Mouse (Mus musculus) stomach, embryonic 16.5 days (tissue): ENCODE measurements around the gene Map3k7cl. TPM values are rescaled to one million over a fixed set of nuclear protein-coding genes. Genes with fewer than 3 reads are reported as not detected.

ENCODE experiments used
- ATAC-seq: fragments of 200-750 bp; cut with Nextera tagmentation; 2 replicates; pipeline ENCODE4 v1.8.0; 2017; ENCODE audit warnings: moderate number of reproducible peaks, moderate TSS enrichment; ENCODE audit not compliant: insufficient read depth, low FRiP score
- H3K27ac ChIP-seq: fragments of 300-500 bp; sonication (generic); 2 replicates; pipeline ENCODE4 v1.5.1; 2014; ENCODE audit warnings: low read length
- H3K27me3 ChIP-seq: fragments of 300-500 bp; sonication (generic); 2 replicates; pipeline ENCODE4 v1.6.1; 2014; ENCODE audit warnings: low read length, control low read depth, mixed read lengths; ENCODE audit not compliant: control insufficient read depth, insufficient read depth
- H3K36me3 ChIP-seq: fragments of 300-500 bp; sonication (generic); 2 replicates; pipeline ENCODE4 v1.6.1; 2014; ENCODE audit warnings: low read length; ENCODE audit not compliant: control insufficient read depth, insufficient read depth
- H3K4me1 ChIP-seq: fragments of 300-500 bp; sonication (generic); 2 replicates; pipeline ENCODE4 v1.6.1; 2014; ENCODE audit warnings: low read length, control low read depth, mixed read lengths; ENCODE audit not compliant: control insufficient read depth, insufficient read depth
- H3K4me2 ChIP-seq: fragments of 300-500 bp; sonication (generic); 2 replicates; pipeline ENCODE4 v1.6.1; 2014; ENCODE audit warnings: low read depth, low read length, mixed read lengths
- H3K4me3 ChIP-seq: fragments of 300-500 bp; sonication (generic); replicated peaks from 2 replicates; pipeline ENCODE4 v1.5.1; 2014; ENCODE audit warnings: mild to moderate bottlenecking, low read length
- H3K9ac ChIP-seq: fragments of 300-500 bp; sonication (generic); 2 replicates; pipeline ENCODE4 v1.6.1; 2014; ENCODE audit warnings: low read length
- H3K9me3 ChIP-seq: fragments of 300-500 bp; sonication (generic); replicated peaks from 2 replicates; pipeline ENCODE4 v1.6.1; 2016; ENCODE audit warnings: low read length, control low read depth; ENCODE audit not compliant: control insufficient read depth
- WGBS: fragments of 180-500 bp; shearing (Covaris S2); extraction: QIAGEN DNeasy Blood & Tissue Kit; methylation state at CpG from one replicate; pipeline ENCODE4 v1.1.7; 2014; 5-methylcytosine and 5-hydroxymethylcytosine counted together
- polyA plus RNA-seq: library from polyadenylated mRNA; unstranded; fragments of >200 nt; fragmentation: Nextera tagmentation; extraction: Ambion mirVana; gene quantifications from 2 replicates; pipeline ENCODE4 v1.2.1, GENCODE M21; 2015

The Map3k7cl gene
- polyA plus RNA-seq, 1 experiment from 2014 or later = 0.59 TPM

- no peak overlapping the region for H3K4me3 ChIP-seq
- no peaks in the 10 kb centered on the region for H3K27me3 ChIP-seq
- H3K4me2 ChIP-seq = no peak overlapping the region
- H3K27ac ChIP-seq = no peak overlapping the region
- H3K9ac ChIP-seq = no peak overlapping the region
- 75% methylated on average over 2 of the region's 2 CpGs for WGBS
- peaks cover 9% of the 10 kb centered on the region; the same call in 1 of the 2 replicates for H3K4me1 ChIP-seq
- no peak for ATAC-seq
- H3K9me3 ChIP-seq = no peaks in the 10 kb centered on the region
- no peaks in the 10 kb centered on the region for H3K36me3 ChIP-seq
Measured at GRCm38 (mm10) chr16:87604883-87605282, 51.8 kb downstream of the Map3k7cl start.

- H3K27me3 ChIP-seq = no peaks in the 10 kb centered on the region
- peaks cover 9% of the 10 kb centered on the region; the same call in 1 of the 2 replicates for H3K4me1 ChIP-seq
- no peak overlapping the region for H3K9ac ChIP-seq
- no peak overlapping the region for H3K4me2 ChIP-seq
- 0 out of 2 replicates have a peak, but pooled peaks have one; percentile 18 for ATAC-seq
- no peaks in the 10 kb centered on the region for H3K36me3 ChIP-seq
- no peaks in the 10 kb centered on the region for H3K9me3 ChIP-seq
- H3K4me3 ChIP-seq = no peak overlapping the region
- H3K27ac ChIP-seq = no peak overlapping the region
- 88% methylated on average over 1 of the region's 1 CpGs for WGBS
Measured at GRCm38 (mm10) chr16:87607383-87607782, 54.3 kb downstream of the Map3k7cl start.

GRCm38 (mm10) chr16:87607959-87608358 is 54.8 kb downstream of the Map3k7cl start:
- Histone ChIP-seq H3K9ac (no peak overlapping the region), H3K27me3 (no peaks in the 10 kb centered on the region), H3K4me1 (peaks cover 9% of the 10 kb centered on the region; the same call in 1 of the 2 replicates), H3K4me2 (no peak overlapping the region), H3K27ac (no peak overlapping the region), H3K4me3 (no peak overlapping the region), H3K9me3 (no peaks in the 10 kb centered on the region), H3K36me3 (no peaks in the 10 kb centered on the region)
- no peak for ATAC-seq
- 87% methylated on average over 6 of the region's 6 CpGs for WGBS

GRCm38 (mm10) chr16:87610142-87610541 is 57.0 kb downstream of the Map3k7cl start:
- H3K4me1 ChIP-seq = no peaks in the 10 kb centered on the region
- H3K27ac ChIP-seq = no peak overlapping the region
- WGBS = 77% methylated on average over 5 of the region's 5 CpGs
- no peaks in the 10 kb centered on the region for H3K9me3 ChIP-seq
- no peaks in the 10 kb centered on the region for H3K27me3 ChIP-seq
- H3K4me3 ChIP-seq = no peak overlapping the region
- H3K4me2 ChIP-seq = no peak overlapping the region
- no peaks in the 10 kb centered on the region for H3K36me3 ChIP-seq
- no peak overlapping the region for H3K9ac ChIP-seq
- ATAC-seq = no peak

GRCm38 (mm10) chr16:87610556-87611295 is 57.6 kb downstream of the Map3k7cl start:
- Histone ChIP-seq H3K36me3 (no peaks in the 10 kb centered on the region), H3K4me3 (no peak overlapping the region), H3K9me3 (no peaks in the 10 kb centered on the region), H3K27me3 (no peaks in the 10 kb centered on the region), H3K4me1 (no peaks in the 10 kb centered on the region), H3K27ac (no peak overlapping the region), H3K4me2 (no peak overlapping the region), H3K9ac (no peak overlapping the region)
- 77% methylated on average over 21 of the region's 21 CpGs for WGBS
- ATAC-seq = no peak

- no peaks in the 10 kb centered on the region for H3K9me3 ChIP-seq
- no peak overlapping the region for H3K4me2 ChIP-seq
- 62% methylated on average over 14 of the region's 14 CpGs for WGBS
- H3K9ac ChIP-seq = no peak overlapping the region
- no peak overlapping the region for H3K27ac ChIP-seq
- H3K4me3 ChIP-seq = no peak overlapping the region
- no peaks in the 10 kb centered on the region for H3K27me3 ChIP-seq
- H3K36me3 ChIP-seq = no peaks in the 10 kb centered on the region
- H3K4me1 ChIP-seq = no peaks in the 10 kb centered on the region
- ATAC-seq = no peak
Measured at GRCm38 (mm10) chr16:87611420-87611819, 58.3 kb downstream of the Map3k7cl start.

GRCm38 (mm10) chr16:87612218-87612838 is 59.2 kb downstream of the Map3k7cl start:
- no peak overlapping the region for H3K4me3 ChIP-seq
- no peak overlapping the region for H3K9ac ChIP-seq
- H3K4me2 ChIP-seq = no peak overlapping the region
- no peaks in the 10 kb centered on the region for H3K36me3 ChIP-seq
- no peaks in the 10 kb centered on the region for H3K4me1 ChIP-seq
- no peaks in the 10 kb centered on the region for H3K27me3 ChIP-seq
- no peaks in the 10 kb centered on the region for H3K9me3 ChIP-seq
- H3K27ac ChIP-seq = no peak overlapping the region
- ATAC-seq = no peak
- 59% methylated on average over 15 of the region's 15 CpGs for WGBS

- no peak for ATAC-seq
- Histone ChIP-seq H3K27ac (no peak overlapping the region), H3K9ac (no peak overlapping the region), H3K4me3 (no peak overlapping the region), H3K27me3 (no peaks in the 10 kb centered on the region), H3K36me3 (no peaks in the 10 kb centered on the region), H3K4me2 (no peak overlapping the region), H3K4me1 (no peaks in the 10 kb centered on the region), H3K9me3 (no peaks in the 10 kb centered on the region)
- 87% methylated on average over 6 of the region's 6 CpGs for WGBS
Measured at GRCm38 (mm10) chr16:87617377-87617776, 64.2 kb downstream of the Map3k7cl start.

- H3K9ac ChIP-seq = no peak overlapping the region
- no peak for ATAC-seq
- peaks cover under 1% of the 10 kb centered on the region; the same call in 1 of the 2 replicates for H3K9me3 ChIP-seq
- WGBS = 72% methylated on average over 3 of the region's 3 CpGs
- H3K27ac ChIP-seq = no peak overlapping the region
- H3K4me2 ChIP-seq = no peak overlapping the region
- H3K4me3 ChIP-seq = no peak overlapping the region
- H3K36me3 ChIP-seq = no peaks in the 10 kb centered on the region
- no peaks in the 10 kb centered on the region for H3K27me3 ChIP-seq
- no peaks in the 10 kb centered on the region for H3K4me1 ChIP-seq
Measured at GRCm38 (mm10) chr16:87621246-87621645, 68.1 kb downstream of the Map3k7cl start.
